Mouse (Mus musculus) testis, postnatal 10 days (tissue): ENCODE data around the gene Actr1a.

Experiments
- DNase-seq: peaks from one replicate; pipeline ENCODE4 v3.0.0; 2021; ENCODE audit warnings: low spot score

The Actr1a gene

GRCm38 (mm10) chr19:46350168-46350932 is 45.2 kb downstream of the Actr1a start, which contains the start of gene 2310034G01Rik:
Gene 2310034G01Rik, minus strand, starts transcription at chr19:46350302.
- no peak for DNase-seq

- no peak for DNase-seq
Observed at GRCm38 (mm10) chr19:46349550-46349949, 46.0 kb downstream of the Actr1a start.

- peak; percentile 84 for DNase-seq
Observed at GRCm38 (mm10) chr19:46348761-46349458, 46.6 kb downstream of the Actr1a start.

- no peak for DNase-seq
Observed at GRCm38 (mm10) chr19:46347936-46348668, 47.4 kb downstream of the Actr1a start.

GRCm38 (mm10) chr19:46347146-46347545 is 48.4 kb downstream of the Actr1a start:
- DNase-seq, result no peak

GRCm38 (mm10) chr19:46344710-46345419 is 50.7 kb downstream of the Actr1a start:
- no peak for DNase-seq

GRCm38 (mm10) chr19:46339287-46339971 is 56.1 kb downstream of the Actr1a start:
- peak; percentile 73 for DNase-seq

- DNase-seq, result no peak
Observed at GRCm38 (mm10) chr19:46338942-46339286, 56.6 kb downstream of the Actr1a start.

GRCm38 (mm10) chr19:46338331-46338936 is 57.1 kb downstream of the Actr1a start, which contains the start of gene Cuedc2:
Gene Cuedc2, minus strand, starts transcription at chr19:46338702.
- DNase-seq, result peak; percentile 96

GRCm38 (mm10) chr19:46337719-46338330 is 57.7 kb downstream of the Actr1a start:
- no peak for DNase-seq

GRCm38 (mm10) chr19:46333906-46334305 is 61.6 kb downstream of the Actr1a start:
- DNase-seq, result no peak

GRCm38 (mm10) chr19:46332721-46333339 is 62.7 kb downstream of the Actr1a start:
- DNase-seq, result no peak

GRCm38 (mm10) chr19:46331936-46332335 is 63.6 kb downstream of the Actr1a start:
- no peak for DNase-seq

GRCm38 (mm10) chr19:46331326-46331725 is 64.2 kb downstream of the Actr1a start:
- no peak for DNase-seq

GRCm38 (mm10) chr19:46330696-46331095 is 64.9 kb downstream of the Actr1a start:
- DNase-seq, result peak; percentile 45

GRCm38 (mm10) chr19:46329951-46330350 is 65.6 kb downstream of the Actr1a start:
- DNase-seq, result peak; percentile 90

- DNase-seq, result no peak
Observed at GRCm38 (mm10) chr19:46329031-46329641, 66.4 kb downstream of the Actr1a start.

- DNase-seq, result peak; percentile 93
Observed at GRCm38 (mm10) chr19:46328081-46329030, 67.2 kb downstream of the Actr1a start, which contains the start of gene Fbxl15. Gene Fbxl15, plus strand, starts transcription at chr19:46328184.
